Mouse (Mus musculus): ENCODE data around the gene Lurap1.

DNA sequence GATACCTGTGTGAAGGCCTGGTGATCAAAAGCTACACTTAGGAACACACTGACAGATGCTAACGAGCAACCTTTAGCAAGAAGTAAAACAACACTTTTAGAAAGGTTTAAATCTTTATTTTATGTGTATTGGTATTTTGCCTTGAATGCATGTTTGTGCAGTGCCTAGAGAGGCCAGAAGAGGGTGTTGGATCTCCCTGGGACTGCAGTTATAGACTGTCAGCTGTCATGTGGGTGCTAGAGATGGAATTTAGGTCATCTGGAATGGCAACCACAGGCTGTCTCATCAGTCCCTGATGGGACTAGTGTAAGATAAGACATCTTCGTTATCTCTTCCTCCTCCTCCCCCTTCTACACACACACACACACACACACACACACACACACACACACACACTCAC is 47.3 kb upstream of the Lurap1 start:
- TF ChIP-seq ZC3H11A (IDR thresholded peaks at IDR 0.05; ENCODE audit: borderline replicate concordance, low read depth, low read length) (no peak), CHD2 (IDR thresholded peaks at IDR 0.05; ENCODE audit: low read depth, low read length) (no peak), ZNF384 (IDR thresholded peaks at IDR 0.05; ENCODE audit: low read depth, low read length) (no peak), HCFC1 (IDR thresholded peaks at IDR 0.05; ENCODE audit: borderline replicate concordance, insufficient read depth, low read length) (no peak), MAFK (IDR thresholded peaks at IDR 0.05; ENCODE audit: insufficient read depth, low read depth, low read length) (no peak)
